Mouse (Mus musculus) embryo, embryonic 10 days (tissue): Measurements from ENCODE around the gene Npat.
A peak's percentile ranks its signal among the peaks of the same experiment; 100 is the strongest.

Source experiments
- DNase-seq: peaks from one replicate; pipeline ENCODE4 v3.0.0-alpha.2; 2015; ENCODE audit warnings: low spot score

The Npat gene

DNA sequence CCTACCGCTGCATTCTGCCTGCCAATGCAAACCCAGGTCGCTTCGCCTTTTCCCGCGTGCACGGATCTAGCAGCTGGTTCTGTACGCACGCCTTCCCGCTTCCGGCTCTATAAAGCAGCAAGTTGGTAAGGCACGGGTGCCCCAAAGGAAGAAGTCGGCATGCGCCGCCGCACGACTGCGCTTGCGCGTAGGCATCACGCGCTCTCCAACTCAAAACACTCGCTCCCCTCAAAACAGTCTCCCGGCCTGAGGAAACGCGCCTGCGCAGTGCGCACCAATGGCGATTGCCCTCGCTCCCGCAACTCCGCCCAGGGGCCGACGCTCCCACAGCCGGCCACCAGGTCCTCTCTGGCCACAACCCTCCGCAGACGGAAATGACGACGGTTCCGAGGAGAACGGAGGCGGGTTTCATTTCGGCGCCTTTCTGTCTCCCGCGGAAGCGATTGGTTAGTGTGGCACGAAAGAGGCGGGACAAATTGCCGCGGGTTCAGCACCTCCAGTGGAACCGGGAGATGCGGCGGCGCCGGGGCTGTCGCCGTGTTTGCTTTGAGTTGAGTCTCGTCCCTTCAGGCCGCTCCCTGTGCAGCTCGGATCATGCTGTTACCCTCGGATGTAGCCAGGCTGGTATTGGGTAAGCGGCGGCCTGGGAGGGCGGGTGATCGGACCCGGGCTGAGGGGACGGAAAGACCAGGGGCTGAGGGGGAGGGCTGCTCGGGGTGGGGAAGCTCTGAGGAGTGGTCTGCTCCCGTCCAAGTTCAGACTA, at the start of gene Npat, which contains the start of gene Atm:
Npat (plus strand) TSS at position 490 of the 763 bp plus-strand sequence.
Atm (minus strand) TSS at position 183 of the 763 bp plus-strand sequence.
- DNase-seq: peak; percentile 100

DNA sequence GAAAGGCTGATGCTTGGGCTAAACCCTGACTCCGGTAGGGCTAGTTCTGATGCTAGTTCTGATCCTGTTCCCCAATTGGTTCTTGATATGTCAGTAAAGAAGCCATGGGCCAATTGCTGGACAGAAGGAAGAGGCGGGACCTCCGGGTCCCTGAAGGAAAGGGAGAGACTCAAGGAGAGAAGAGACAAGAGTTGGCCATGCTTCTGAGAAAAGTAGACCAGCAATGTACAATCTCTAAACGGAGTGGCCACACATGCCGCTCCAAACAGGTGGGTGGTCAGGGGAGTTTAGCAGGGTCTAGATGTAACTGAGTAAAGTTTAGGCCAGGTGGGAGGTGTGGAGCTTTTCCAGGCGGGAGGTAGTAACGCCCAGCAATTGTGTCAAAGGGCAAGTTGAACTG, 28.8 kb upstream of the Npat start:
- no peak for DNase-seq

DNA sequence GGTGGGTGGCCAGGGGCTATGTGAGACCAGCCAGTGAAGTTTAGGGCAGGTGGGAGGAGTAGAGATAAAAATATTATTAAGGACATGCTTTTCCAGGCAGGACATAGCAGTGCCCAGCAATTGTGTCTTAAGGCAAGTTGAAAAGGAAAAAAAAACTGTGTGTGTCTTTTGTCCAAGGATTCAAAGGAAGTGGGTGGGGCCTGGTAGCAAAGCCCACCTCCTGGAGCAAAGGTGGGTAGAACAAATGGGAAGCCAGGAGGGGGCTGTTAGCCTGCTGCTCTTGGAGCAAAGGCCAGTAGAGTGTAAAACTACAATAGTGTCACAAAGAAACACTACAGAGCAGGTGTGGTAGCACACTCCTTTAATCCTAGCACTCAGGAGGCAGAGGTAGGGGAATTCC, 22.8 kb upstream of the Npat start:
- no peak for DNase-seq

DNA sequence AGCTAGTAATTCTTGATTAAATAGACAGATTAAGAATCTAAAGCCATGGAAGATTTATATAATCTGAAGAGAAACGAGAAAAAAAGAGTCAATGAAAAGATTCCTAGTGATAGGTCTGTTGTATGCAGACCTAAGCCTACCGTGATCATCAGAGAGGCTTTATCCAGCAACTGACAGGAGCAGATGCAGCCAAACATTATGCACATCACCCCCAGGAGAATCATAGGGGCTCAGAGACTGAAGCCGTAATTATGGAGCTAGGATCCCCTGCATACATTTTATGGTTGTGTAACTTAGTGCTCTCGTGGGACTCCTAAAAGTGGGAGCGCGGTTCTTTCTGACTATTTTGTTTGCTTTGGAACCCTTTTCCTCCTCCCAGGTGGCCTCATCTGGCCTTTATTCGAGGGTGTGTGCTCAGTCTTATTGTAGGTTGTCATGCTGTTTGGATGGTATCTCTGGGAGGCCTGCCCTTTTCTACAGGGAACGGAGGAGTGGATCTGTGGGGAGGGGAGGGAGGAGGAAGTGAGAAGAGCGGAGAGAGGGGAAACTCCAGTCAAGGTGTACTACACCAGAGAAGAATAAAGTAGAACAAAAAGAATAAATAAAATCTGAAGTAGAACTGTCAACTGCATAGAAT, 19.4 kb upstream of the Npat start:
- no peak for DNase-seq

DNA sequence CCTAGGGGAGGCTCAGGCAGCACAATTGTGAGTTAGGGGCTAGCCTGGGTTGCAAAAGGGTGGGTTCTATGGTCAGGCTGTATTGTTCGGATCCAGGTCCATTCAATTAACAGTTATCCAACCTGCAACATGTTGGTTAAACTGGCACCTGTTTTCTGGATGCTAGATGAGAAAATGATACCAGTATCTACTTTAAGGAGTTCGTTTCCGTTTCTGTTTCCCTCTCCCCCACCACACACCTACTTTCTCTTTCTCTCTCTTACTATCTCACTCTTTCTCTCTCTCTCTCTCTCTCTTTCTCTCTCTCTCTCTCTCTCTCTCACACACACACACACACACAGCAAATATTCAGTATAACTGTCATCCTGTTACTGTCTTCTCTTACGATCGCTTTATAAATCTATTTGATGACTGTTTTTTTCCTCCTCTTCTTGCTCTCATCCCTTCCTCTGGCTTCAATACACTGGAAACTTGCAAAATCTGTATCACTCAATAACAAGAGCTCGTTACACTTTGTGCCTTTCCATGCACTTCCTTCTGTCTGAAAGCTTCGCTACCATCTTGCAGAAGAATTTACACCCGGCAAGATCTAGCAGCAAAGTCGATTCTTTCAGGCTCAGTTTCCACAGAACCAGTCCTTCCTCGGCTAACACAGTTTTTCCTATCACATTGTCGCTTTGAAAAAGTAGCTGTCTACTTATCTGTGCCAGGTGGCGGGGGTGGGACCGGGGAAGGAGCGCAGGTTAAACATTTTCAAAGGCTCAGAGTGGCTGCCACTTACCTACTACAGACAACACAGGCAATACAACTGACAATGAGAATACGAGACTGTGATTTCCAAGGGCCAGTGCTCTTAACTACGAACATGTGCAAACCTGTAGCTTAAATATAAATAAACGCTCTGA, 1.2 kb upstream of the Npat start:
- DNase-seq: peak; percentile 8

DNA sequence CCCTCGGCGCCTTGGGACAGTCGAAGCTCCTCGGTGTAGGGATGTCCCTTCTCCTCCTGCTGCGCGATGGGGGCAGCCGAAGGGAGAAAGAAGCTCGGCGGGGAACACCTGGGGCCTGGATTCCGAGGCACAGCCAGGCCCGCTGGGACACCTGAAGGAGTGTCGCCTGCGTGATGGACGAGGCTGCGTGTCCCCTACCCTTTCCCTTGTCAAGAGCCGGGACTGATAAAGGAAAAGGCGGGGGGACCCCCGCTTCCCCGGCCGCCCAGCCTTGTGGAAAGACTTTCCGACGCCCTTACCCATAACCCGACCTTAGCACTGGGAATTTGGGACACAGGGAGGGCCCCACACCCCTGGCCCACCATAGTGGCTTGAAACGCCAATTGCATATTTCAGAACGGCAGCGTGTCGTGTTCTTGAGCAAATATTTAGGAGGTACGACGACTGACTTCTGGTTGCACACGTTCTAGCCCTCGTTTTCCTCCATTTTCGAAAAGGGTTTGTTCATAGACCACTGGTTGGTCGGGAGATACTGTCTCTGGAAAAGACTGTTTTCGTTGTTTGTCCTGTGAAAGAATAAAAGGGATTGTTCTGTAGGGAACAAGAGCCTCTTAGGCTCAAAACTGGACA, 604 bp downstream of the Npat start:
- peak; percentile 20 for DNase-seq

DNA sequence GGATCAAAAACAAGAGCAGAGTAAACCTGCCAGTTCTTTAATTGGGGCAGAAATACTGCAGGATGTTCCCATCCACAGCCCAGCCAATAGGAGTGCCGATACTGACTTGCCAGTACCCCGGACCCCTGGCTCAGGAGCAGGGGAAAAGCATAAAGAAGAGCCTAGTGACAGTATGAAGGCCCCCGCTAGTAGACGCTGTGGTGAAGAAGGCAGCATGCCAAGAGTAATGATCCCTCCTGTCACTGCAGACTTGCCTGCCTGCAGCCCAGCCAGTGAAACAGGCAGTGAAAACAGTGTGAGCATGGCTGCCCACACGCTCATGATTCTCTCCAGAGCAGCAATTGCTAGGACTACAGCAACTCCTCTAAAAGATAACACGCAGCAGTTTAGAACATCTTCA, 33.8 kb downstream of the Npat start:
- DNase-seq: no peak

DNA sequence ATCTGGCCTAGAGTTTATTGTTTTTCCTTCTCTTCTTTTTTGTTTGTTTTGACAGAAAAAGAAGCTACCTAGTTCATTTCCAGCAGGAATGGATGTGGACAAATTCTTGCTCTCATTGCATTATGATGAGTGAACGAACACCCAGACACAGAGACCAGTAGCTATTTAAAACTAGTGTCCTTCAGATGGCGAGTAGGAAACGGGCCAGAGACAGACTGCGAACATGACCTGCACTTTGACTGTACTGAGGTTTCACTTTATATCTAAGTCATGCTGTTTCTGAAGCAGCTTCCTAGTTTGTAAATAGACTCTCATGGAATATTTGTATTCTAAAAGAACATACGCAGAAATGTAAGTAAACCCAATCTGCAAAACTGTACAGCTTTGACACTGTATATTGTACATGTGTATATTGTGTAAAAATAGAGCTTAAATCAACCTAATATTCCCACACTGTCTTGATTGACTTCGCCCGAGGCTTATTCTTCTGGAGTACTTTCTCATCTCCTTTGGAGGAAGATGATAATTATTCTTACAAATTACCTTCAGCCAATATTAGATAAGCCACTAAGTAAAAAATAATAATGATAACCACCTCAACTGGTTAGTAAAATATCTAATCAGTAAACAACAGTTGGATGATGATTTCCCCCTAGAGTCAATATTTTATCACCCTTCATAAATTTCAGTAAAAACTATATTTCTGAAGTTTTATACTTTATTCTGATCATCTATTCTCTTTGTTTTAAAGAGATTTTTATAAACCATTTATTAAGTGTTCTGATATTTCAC, 35.9 kb downstream of the Npat start:
- no peak for DNase-seq

DNA sequence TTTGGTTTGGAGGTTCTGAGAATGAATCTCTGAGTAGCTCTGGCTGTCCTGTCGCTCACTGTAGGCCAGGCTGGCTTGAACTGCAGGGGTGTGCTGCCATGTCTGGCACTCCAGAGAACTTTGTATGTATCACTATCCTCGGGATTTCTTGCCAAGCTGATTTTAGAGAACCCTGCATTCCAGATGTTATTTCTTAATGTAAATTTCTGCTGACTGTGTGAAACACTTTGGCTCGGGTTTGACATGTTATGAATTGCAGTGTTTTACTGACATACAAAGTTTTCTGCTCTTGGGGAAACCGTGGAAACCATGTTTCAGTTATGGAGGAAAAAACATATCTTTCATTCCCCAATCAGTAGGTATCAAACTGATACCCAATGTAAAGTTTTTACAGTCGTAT, 38.9 kb downstream of the Npat start:
- DNase-seq: no peak

DNA sequence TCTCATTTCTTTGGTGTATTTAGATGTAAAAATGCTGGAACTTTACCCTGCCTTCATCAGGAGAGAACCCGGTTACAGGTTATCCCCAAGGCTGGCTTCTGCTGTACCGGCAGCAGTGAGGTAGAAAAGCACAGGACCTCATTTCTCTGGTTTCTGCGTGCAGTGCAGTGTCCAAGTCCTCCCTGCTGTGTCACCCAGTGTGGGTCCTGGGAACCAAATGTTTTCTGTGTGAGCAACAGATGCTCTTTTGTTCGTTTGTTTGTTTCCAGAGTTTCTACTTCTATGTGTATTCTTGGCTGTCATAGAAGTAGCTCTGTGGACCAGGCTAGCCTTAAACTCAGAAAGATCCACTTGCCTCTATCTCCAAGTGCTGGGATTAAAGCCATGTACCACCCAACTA, 45.0 kb downstream of the Npat start:
- no peak for DNase-seq

DNA sequence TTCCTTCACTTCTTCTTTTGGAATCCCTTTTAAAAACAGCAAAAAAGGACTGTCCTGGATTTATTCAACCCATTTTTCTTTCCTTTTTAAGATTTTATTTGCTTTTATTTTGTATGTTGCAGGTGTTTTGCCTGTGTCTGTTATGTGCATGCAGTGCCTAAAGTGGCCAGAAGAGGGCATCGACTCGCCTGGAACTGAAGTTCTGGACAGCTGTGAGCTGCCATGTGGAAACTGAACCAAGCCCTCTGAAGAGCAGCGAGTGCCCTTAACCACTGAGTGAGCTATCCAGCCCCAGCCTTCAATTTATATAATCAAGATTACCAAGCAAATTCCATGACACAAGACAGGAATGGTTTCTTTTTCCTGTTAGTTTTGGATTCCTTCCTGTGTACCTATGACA, 57.9 kb downstream of the Npat start:
- peak; percentile 81 for DNase-seq

DNA sequence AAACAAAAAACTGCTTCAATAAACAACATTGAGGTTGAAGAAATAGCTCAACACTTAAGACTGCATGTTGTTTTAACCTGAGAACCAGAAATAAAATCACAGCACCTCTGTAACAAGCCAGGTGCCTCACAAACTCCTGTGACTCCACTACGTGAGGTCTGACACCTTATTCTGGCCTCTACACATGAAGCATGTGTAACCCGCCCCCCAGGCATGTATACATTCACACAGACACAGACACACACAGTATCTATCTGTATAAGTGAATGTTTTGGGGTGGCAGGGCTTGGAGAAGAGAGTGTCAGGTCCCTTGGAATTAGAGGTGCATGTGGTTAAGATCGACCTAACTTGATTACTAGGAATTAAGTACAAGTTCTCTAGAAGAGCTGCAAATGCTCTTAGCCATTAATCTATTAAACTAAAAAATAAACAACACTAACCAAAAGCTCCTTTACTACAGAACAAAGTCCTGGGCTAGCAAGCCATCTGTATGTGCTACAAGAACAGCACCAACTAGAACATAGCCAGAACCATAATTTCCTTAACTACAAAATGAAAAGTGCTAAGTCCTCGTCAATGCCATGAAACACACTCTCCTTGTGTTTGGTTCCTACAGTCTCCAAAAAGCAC, 60.2 kb downstream of the Npat start:
- DNase-seq: no peak

DNA sequence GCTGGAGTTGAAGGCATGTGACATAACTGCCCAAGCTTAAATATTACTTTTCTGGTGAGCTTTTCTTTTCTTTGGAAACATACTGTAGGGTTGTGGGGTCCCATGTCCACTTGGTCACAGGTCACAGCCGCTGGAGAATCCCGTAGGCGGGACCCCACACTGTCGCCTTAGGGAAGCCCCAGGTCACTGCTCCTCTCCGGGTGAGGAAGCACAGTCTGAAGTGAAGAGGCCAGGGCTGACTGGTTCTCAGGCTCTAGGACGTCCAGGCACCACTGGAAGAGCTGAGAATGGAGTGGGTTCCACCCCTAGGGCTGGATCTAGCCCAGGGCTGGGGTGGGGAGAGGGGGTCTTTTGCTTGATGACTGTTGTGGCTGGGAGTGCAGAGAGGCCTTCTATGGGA, 61.8 kb downstream of the Npat start:
- DNase-seq: no peak

DNA sequence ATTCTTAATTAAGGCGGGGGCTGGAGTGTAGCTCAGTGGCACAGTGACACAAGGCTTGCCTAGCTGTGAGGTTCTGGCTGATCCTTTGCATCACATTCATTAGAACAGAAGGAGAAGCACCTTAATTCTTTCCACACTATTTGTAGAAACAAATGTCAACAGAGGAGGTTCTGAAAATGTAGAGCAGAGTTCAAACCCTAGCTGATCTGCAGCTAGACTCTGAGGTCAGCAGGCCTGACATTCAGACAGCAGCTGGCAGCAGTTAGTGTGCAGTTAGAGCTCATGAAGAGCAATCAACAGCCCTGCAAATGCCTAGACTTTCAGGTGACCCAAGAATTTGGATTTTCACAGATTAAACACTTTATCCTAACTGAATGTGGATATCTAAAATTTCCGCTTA, 64.7 kb downstream of the Npat start:
- DNase-seq: no peak

DNA sequence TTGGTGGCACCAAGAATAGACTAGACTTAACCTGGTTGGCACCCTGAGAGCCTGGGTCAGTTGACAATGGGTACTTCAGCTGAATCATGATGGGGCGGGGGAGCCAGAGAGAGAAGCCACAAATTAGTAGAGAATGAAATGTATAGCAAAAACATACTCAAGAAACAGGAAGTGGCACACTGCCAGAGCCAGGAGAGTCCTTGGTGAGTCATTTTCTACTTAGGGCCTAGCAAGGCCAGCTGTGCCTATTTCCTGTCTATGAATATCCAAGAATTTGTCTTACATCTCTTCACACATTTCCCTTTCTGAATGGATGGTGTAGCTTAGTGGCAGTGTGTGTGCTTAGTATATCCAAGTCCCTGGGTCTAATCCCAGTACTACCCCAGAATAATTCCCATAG, 66.5 kb downstream of the Npat start:
- no peak for DNase-seq

DNA sequence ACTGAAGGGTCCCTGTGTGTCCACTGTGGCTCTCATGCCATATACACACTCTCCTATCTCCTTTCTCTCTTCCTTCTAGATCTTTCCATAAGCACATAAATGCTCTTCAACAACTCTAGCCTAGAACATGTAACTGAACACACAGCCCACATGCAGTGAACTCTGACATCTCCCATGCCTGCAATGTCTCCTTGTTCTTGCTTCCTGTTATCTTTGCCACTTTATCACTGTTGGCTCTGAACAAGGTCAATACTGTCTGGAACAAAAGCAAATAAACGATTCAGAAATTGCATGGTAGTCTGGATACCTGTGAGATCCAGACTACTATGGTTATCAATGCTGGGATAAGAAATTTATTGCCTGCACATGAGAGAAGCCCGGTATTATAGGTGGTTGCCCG, 67.0 kb downstream of the Npat start:
- no peak for DNase-seq

DNA sequence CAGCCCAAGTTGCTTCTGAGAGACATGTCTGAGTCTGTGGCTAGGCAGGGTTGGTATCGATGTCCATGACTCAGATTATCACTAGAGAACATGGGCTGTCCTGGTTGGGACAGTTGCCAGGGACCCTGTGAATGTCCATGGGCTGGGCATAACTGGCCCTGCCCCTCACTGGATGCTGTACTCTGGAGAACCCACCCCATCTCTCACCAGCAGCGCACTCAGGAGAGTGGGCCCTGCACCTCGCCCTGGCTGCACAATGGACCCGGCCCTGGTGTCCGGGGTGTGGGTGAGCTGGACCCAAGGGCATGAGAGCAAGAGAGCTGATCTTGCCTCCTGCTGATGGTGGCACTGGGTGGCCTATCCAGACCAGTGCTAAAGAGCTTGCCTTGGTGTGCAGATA, 68.1 kb downstream of the Npat start:
- no peak for DNase-seq

DNA sequence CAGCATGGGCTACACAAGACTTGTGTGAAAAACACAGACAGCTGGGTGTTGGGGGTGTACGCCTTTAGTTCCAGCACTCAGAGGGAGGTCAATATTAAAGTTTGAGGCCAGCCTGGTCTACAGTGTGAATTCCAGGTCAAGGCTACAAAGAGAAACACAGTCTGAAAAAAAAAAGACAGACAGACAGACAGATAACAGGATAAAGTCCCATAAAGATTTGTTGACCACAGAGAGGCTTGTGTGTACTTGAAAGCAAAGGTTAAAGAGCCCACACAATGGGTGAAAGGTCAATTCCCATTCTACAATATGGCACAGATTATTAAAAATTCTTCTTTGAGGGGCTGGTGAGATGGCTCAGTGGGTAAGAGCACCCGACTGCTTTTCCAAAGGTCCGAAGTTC, 70.3 kb downstream of the Npat start:
- DNase-seq: no peak

DNA sequence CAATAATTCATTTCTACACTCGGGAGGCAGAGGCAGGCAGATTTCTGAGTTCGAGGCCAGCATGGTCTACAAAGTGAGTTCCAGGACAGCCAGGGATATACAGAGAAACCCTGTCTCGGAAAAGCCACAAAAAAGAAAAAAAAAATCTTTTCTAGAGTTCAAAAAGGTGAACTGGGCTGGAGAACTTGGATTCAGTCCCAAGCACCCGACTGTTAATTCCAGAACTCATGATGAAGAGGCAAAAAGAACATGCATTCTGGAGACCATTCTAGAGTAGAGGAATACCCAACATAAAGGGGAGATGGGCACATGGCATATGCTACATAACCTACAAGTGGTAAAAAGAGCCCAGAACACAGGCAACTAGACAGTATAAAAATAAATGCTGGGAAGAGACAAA, 71.0 kb downstream of the Npat start:
- DNase-seq: no peak

DNA sequence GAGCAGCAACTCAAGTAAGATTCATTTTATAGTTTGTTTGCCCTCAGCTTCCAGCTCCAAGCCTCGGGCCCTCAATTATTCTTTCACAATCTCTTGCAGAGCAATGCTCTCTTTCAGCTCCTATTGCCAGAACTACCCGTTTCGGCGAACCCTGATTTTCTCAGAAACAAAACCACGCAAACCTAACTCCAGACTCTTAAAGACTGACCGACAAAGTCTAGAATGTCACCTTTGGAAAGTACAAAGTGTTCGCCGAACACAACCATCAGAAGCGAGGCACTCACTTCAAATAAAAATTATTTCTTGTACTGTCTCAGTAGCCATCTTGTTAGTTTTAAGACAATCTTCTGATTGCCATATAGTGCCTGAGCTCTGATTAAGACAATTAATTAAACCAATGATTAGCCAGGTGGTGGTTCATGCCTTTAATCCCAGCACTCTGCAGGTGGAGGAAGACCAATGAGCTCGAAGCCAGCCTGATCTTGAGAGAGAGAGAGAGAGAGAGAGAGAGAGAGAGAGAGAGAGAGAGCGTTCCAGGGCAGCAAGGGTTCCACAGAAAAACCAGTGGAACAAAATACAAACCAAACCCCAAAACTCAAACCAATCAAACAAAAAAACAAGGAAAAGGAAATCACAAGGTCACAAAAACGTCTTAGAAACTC, 72.6 kb downstream of the Npat start:
- no peak for DNase-seq
